Mouse (Mus musculus) MN1 (cell line): ENCODE results near the gene Izumo4.

Experiments
- DNase-seq: peaks from one replicate; pipeline ENCODE4 v3.0.0-alpha.2; 2016; ENCODE audit warnings: low spot score

Gene Izumo4

GRCm38 (mm10) chr10:80701721-80702535, at the start of gene Izumo4, which contains the start of gene Mob3a:
Izumo4 (plus strand) TSS chr10:80702184.
Mob3a (minus strand) TSS chr10:80701977.
- peak; percentile 99 for DNase-seq

- DNase-seq = no peak
Observed at GRCm38 (mm10) chr10:80653156-80653720, 48.7 kb upstream of the Izumo4 start.

- DNase-seq = no peak
Observed at GRCm38 (mm10) chr10:80654866-80655265, 47.1 kb upstream of the Izumo4 start.

DNA sequence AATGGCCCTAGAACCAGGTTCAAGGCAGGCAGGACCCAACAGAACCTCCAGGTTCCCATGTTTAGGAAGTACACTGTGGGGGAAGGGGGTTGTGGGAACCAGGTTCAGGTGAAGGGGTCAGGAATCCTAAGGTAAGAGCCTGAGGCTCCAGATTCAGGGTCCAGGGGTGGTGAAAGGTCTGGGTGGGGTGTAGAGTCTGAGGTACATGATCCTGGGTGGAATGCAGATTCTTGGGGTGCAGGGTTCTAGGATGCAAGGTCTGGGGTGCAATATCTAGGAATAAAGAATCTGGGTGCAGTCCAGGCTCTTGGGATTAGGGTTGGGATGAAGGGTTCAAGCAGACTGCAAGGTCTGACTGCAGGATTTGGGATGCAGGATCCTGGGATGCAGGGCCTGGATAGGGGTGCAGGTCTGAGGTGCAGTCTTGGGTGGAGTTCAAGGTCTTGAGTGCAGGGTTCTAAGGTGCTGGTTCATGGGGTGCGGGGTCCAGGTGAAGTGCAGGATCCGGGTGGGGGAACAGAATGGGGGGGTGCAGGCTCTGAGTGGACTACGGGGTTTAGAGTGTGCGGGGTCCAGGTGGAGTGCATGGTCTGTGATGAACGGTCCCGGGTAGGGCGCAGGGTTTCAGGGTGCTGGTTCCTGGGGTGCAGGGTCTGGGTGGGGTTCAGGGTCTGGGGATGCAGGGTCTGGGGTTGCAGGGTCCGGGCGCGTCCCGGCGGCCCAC, 46.4 kb upstream of the Izumo4 start:
- no peak for DNase-seq

DNA sequence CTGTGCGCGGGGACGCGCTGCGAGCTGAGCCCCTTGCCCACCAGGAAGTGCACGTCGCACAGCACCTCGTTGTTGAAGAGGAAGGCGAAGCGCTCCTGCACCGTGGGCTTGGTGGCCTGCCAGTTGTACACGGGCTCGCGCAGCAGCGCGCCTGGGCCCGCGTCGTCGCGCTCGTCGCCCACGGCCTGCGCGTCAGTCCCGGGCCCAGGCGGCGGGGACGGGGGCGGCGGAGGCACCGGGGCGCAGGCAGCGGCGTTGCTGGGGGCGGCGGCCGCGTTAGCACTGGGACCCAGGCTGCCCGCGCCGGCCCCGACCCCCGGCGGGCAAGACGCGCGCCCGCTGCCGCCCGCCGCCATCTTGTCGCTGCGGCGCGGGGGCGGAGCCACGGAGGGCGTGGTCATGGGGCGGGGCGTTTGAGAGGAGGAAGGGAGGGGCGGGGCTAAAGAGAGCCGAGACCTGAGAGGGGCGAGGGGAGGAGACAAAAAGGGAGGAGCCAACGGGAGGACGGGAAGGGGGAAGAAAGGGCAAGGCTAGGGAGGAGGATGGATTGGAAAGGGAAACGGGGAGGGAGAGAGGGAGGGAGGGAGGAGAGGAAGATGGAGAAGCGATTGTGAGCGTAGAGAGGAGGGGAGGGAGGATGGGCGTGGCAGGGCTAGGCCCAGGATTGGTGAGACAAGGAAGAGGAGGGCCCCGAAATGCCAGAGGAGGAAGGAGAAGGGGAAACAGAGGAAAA, 45.7 kb upstream of the Izumo4 start:
- peak; percentile 97 for DNase-seq

DNA sequence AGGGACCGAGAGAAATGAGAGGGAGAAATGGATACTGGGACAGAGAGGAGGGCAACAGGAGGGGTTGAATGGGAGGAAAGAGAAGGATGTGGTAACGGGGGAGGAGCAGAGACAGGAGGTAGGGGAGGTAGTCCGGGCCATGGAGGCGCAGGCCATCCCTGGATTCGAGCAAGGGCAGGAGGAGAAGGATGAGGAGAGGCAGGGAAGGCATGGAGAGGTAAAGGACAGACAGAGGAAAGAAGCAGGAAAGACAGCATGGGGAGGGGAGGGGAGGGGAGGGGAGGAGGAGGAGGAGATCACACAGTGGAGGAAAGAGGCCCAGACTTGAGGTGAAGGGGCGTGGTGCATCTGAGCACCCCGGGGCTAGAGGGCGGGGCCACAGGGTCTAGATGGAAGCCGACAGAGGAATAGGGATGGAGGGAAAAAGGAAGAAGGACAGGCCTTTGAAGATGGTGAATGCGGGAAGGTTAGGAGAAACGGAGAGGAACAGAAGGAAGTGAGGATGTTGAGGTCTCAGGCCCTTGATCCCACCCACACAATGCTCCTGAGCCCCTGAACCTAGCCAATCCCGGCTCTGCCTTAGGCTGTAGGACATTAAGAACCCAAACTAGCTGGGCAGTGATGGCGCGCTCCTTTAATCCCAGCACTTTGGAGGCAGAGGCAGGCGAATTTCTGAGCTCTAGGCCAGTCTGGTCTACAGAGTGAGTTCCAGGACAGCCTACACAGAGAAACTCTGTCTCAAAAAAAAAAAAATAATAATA, 44.9 kb upstream of the Izumo4 start, which contains the start of gene Btbd2:
TSS of gene Btbd2 (minus strand) at position 209 of the 761 bp plus-strand sequence.
- DNase-seq = peak; percentile 61

GRCm38 (mm10) chr10:80658194-80658840, 43.7 kb upstream of the Izumo4 start:
- peak; percentile 69 for DNase-seq

- peak; percentile 60 for DNase-seq
Observed at GRCm38 (mm10) chr10:80658841-80659202, 43.2 kb upstream of the Izumo4 start.

- DNase-seq = peak; percentile 77
Observed at GRCm38 (mm10) chr10:80659213-80659612, 42.8 kb upstream of the Izumo4 start.

GRCm38 (mm10) chr10:80661149-80661548, 40.8 kb upstream of the Izumo4 start:
- DNase-seq = no peak

- no peak for DNase-seq
Observed at GRCm38 (mm10) chr10:80663485-80664196, 38.3 kb upstream of the Izumo4 start.

DNA sequence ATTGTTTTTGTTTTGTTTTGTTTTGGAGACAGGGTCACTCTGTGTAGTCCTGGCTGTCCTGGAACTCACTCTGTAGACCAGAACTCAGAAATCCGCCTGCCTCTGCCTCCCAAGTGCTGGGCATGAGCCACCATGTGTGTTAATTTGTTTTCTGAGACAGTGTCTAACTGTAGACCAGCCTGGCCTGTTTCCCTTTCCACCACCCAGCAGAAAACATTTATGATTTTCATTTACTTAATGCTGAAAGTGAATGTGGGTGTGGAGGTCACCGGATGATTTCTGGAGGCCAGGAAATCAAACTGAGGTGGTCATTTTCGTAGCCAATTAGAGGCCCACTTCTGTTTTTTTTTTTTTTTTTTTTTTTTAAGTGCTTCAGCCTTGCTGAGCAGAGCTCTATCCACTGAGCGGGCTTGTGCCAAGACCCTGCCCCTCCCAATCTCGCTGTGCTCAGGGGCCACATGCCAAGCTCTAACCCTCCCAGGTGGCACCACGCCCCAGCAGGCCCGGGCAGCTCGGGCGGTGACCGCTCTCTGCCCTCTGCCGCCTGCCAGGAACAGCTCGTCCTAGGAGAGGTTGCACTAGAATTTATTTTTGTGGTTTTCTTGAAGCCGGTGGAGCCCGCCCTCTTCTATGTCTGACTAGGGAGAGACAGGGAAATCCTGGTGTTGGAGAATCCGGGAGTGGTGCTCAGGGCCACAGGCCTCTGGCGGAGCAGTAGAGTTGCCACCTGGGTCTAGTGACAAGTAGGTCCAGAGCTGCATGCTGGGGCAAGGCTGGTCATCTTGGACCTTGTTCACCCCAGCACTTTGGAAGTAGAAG, 37.6 kb upstream of the Izumo4 start:
- DNase-seq = peak; percentile 87

GRCm38 (mm10) chr10:80665016-80665380, 37.0 kb upstream of the Izumo4 start:
- DNase-seq = peak; percentile 71

DNA sequence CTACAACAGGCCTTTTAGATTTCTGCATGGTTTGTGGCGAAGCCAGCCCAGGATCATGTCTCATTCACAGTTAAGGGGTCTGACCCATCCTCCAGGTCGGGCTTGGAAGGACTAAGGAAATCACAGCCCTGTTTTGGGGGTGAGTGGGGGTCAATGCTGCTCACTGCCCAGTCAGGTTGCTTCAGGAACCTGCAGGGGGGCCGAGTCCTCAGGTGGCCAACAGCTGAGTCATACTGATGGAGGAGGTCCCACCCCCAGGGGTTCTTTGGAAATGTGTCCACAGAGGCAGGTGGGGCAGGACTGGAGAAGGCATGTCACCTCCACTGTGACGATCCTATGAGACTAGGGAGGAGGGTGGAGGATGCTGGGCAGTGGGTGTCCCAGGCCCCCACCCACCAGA, 36.5 kb upstream of the Izumo4 start:
- no peak for DNase-seq

- DNase-seq = peak; percentile 46
Observed at GRCm38 (mm10) chr10:80665981-80666733, 35.8 kb upstream of the Izumo4 start.

- DNase-seq = no peak
Observed at GRCm38 (mm10) chr10:80666837-80667412, 35.1 kb upstream of the Izumo4 start.

- peak; percentile 89 for DNase-seq
Observed at GRCm38 (mm10) chr10:80668614-80669013, 33.4 kb upstream of the Izumo4 start.

- no peak for DNase-seq
Observed at GRCm38 (mm10) chr10:80669018-80669417, 33.0 kb upstream of the Izumo4 start.
